Mouse (Mus musculus) limb, embryonic 15.5 days (tissue): Measurements from ENCODE around the gene Slc25a28. TPM values are rescaled to one million over a fixed set of nuclear protein-coding genes. Genes with fewer than 3 reads are reported as not detected.

Source experiments
- ATAC-seq: fragments of 200-750 bp; cut with Nextera tagmentation; 2 replicates; pipeline ENCODE4 v1.8.0; 2017; ENCODE audit warnings: low read depth, moderate TSS enrichment; ENCODE audit not compliant: insufficient number of reproducible peaks, low FRiP score, low TSS enrichment
- H3K27ac ChIP-seq: fragments of 300-500 bp; sonication (generic); 2 replicates; pipeline ENCODE4 v1.5.1; 2015; ENCODE audit warnings: moderate library complexity, mild to moderate bottlenecking, inconsistent platforms
- H3K27me3 ChIP-seq: fragments of 300-500 bp; sonication (generic); 2 replicates; pipeline ENCODE4 v1.6.1; 2015; ENCODE audit warnings: inconsistent platforms
- H3K36me3 ChIP-seq: fragments of 300-500 bp; sonication (generic); 2 replicates; pipeline ENCODE4 v1.6.1; 2015; ENCODE audit warnings: inconsistent platforms
- H3K4me1 ChIP-seq: fragments of 300-500 bp; sonication (generic); 2 replicates; pipeline ENCODE4 v1.6.1; 2015; ENCODE audit warnings: inconsistent platforms
- H3K4me2 ChIP-seq: fragments of 300-500 bp; sonication (generic); 2 replicates; pipeline ENCODE4 v1.6.1; 2015; ENCODE audit warnings: mild to moderate bottlenecking, inconsistent platforms
- H3K4me3 ChIP-seq: fragments of 300-500 bp; sonication (generic); 2 replicates; pipeline ENCODE4 v1.5.1; 2015; ENCODE audit warnings: mild to moderate bottlenecking, inconsistent platforms
- H3K9ac ChIP-seq: fragments of 300-500 bp; sonication (generic); 2 replicates; pipeline ENCODE4 v1.6.1; 2015; ENCODE audit warnings: inconsistent platforms
- H3K9me3 ChIP-seq: fragments of 300-500 bp; sonication (generic); 2 replicates; pipeline ENCODE4 v1.6.1; 2016; ENCODE audit warnings: inconsistent platforms
- WGBS: fragments of 180-500 bp; shearing (Covaris S2); methylation state at CpG from one replicate; pipeline ENCODE4 v1.1.7; 2015; 5-methylcytosine and 5-hydroxymethylcytosine counted together
- polyA plus RNA-seq: library from polyadenylated mRNA; unstranded; fragments of >200 nt; fragmentation: Nextera tagmentation; extraction: Ambion mirVana; gene quantifications from 2 replicates; pipeline ENCODE4 v1.2.1, GENCODE M21; 2015

Slc25a28 gene
- polyA plus RNA-seq, 1 experiment from 2014 or later = 13.9 TPM

GRCm38 (mm10) chr19:43673513-43674315 lies 967 bp downstream of the Slc25a28 start:
- Histone ChIP-seq H3K27ac (peak overlapping the region; percentile 78; the same call in 1 of the 2 replicates), H3K9ac (peak overlapping the region; percentile 83), H3K4me2 (peak overlapping the region; percentile 70), H3K36me3 (no peaks in the 10 kb centered on the region), H3K4me3 (peak overlapping the region; percentile 98), H3K9me3 (no peaks in the 10 kb centered on the region), H3K4me1 (peaks cover 30% of the 10 kb centered on the region), H3K27me3 (no peaks in the 10 kb centered on the region)
- 4% methylated on average over 21 of the region's 21 CpGs for WGBS
- ATAC-seq = no peak

GRCm38 (mm10) chr19:43671054-43671453 lies 3.6 kb downstream of the Slc25a28 start:
- Histone ChIP-seq H3K9me3 (no peaks in the 10 kb centered on the region), H3K4me1 (peaks cover 27% of the 10 kb centered on the region), H3K4me3 (no peak overlapping the region), H3K27me3 (no peaks in the 10 kb centered on the region), H3K9ac (no peak overlapping the region), H3K36me3 (0 out of 2 replicates have a peak, but pooled peaks cover 6% of the 10 kb centered on the region), H3K4me2 (no peak overlapping the region), H3K27ac (no peak overlapping the region)
- 75% methylated on average over 7 of the region's 7 CpGs for WGBS
- ATAC-seq = no peak

- no peak overlapping the region for H3K9ac ChIP-seq
- H3K27ac ChIP-seq = peak overlapping the region; percentile 59; the same call in 1 of the 2 replicates
- WGBS = 69% methylated on average over 8 of the region's 8 CpGs
Measured at GRCm38 (mm10) chr19:43669136-43669759, 5.4 kb downstream of the Slc25a28 start.

GRCm38 (mm10) chr19:43667430-43667809 lies 7.3 kb downstream of the Slc25a28 start:
- Histone ChIP-seq H3K9ac (no peak overlapping the region), H3K4me3 (no peak overlapping the region), H3K27ac (no peak overlapping the region), H3K9me3 (no peaks in the 10 kb centered on the region), H3K4me2 (no peak overlapping the region), H3K4me1 (peaks cover 18% of the 10 kb centered on the region; the same call in 1 of the 2 replicates), H3K36me3 (peaks cover 23% of the 10 kb centered on the region), H3K27me3 (no peaks in the 10 kb centered on the region)
- ATAC-seq = no peak
- WGBS = 63% methylated on average over 4 of the region's 4 CpGs

More at GRCm38 (mm10) chr19:43669136-43669759, 5.4 kb downstream of the Slc25a28 start:
- Histone ChIP-seq H3K9me3 (no peaks in the 10 kb centered on the region), H3K4me1 (peaks cover 25% of the 10 kb centered on the region), H3K36me3 (peaks cover 9% of the 10 kb centered on the region), H3K27me3 (no peaks in the 10 kb centered on the region), H3K4me2 (no peak overlapping the region), H3K4me3 (no peak overlapping the region)
- no peak for ATAC-seq

- Histone ChIP-seq H3K27me3 (no peaks in the 10 kb centered on the region), H3K9me3 (no peaks in the 10 kb centered on the region), H3K27ac (no peak overlapping the region), H3K9ac (no peak overlapping the region), H3K4me3 (no peak overlapping the region), H3K4me2 (no peak overlapping the region), H3K36me3 (peaks cover 23% of the 10 kb centered on the region), H3K4me1 (peaks cover 23% of the 10 kb centered on the region; the same call in 1 of the 2 replicates)
- no peak for ATAC-seq
- 79% methylated on average over 22 of the region's 22 CpGs for WGBS
Measured at GRCm38 (mm10) chr19:43666661-43667429, 7.8 kb downstream of the Slc25a28 start.

GRCm38 (mm10) chr19:43665441-43666048 lies 9.1 kb downstream of the Slc25a28 start:
- no peak for ATAC-seq
- WGBS = 50% methylated on average over 12 of the region's 12 CpGs

GRCm38 (mm10) chr19:43663471-43663870 lies 11.2 kb downstream of the Slc25a28 start:
- 57% methylated on average over 8 of the region's 8 CpGs for WGBS
- Histone ChIP-seq H3K27me3 (no peaks in the 10 kb centered on the region), H3K4me1 (peaks cover 12% of the 10 kb centered on the region; the same call in 1 of the 2 replicates), H3K9ac (no peak overlapping the region), H3K36me3 (peaks cover 26% of the 10 kb centered on the region), H3K4me3 (no peak overlapping the region), H3K4me2 (no peak overlapping the region), H3K27ac (no peak overlapping the region), H3K9me3 (no peaks in the 10 kb centered on the region)
- ATAC-seq = no peak

More at GRCm38 (mm10) chr19:43665441-43666048, 9.1 kb downstream of the Slc25a28 start:
- H3K27me3 ChIP-seq = no peaks in the 10 kb centered on the region
- H3K4me2 ChIP-seq = no peak overlapping the region
- H3K4me1 ChIP-seq = peaks cover 19% of the 10 kb centered on the region; the same call in 1 of the 2 replicates
- no peaks in the 10 kb centered on the region for H3K9me3 ChIP-seq
- no peak overlapping the region for H3K27ac ChIP-seq
- peaks cover 26% of the 10 kb centered on the region for H3K36me3 ChIP-seq
- H3K9ac ChIP-seq = no peak overlapping the region
- H3K4me3 ChIP-seq = no peak overlapping the region

GRCm38 (mm10) chr19:43662176-43662967 lies 12.3 kb downstream of the Slc25a28 start:
- Histone ChIP-seq H3K4me3 (no peak overlapping the region), H3K4me2 (no peak overlapping the region), H3K4me1 (peaks cover 12% of the 10 kb centered on the region; the same call in 1 of the 2 replicates), H3K27ac (0 out of 2 replicates have a peak overlapping the region, but pooled peaks have one; percentile 27), H3K36me3 (peaks cover 26% of the 10 kb centered on the region), H3K9me3 (no peaks in the 10 kb centered on the region), H3K9ac (no peak overlapping the region), H3K27me3 (no peaks in the 10 kb centered on the region)
- 36% methylated on average over 19 of the region's 19 CpGs for WGBS
- no peak for ATAC-seq

- ATAC-seq = no peak
- no peak overlapping the region for H3K27ac ChIP-seq
- 84% methylated on average over 9 of the region's 9 CpGs for WGBS
- no peaks in the 10 kb centered on the region for H3K9me3 ChIP-seq
- H3K9ac ChIP-seq = no peak overlapping the region
- no peak overlapping the region for H3K4me3 ChIP-seq
- peaks cover 10% of the 10 kb centered on the region; the same call in 1 of the 2 replicates for H3K4me1 ChIP-seq
- 0 out of 2 replicates have a peak, but pooled peaks cover 4% of the 10 kb centered on the region for H3K27me3 ChIP-seq
- peaks cover 20% of the 10 kb centered on the region for H3K36me3 ChIP-seq
- no peak overlapping the region for H3K4me2 ChIP-seq
Measured at GRCm38 (mm10) chr19:43660774-43661173, 13.9 kb downstream of the Slc25a28 start.

GRCm38 (mm10) chr19:43659632-43660031 lies 15.0 kb downstream of the Slc25a28 start:
- no peak overlapping the region for H3K4me3 ChIP-seq
- WGBS = 69% methylated on average over 6 of the region's 6 CpGs
- H3K9me3 ChIP-seq = no peaks in the 10 kb centered on the region
- ATAC-seq = no peak
- H3K36me3 ChIP-seq = peaks cover 20% of the 10 kb centered on the region
- no peak overlapping the region for H3K9ac ChIP-seq
- no peak overlapping the region for H3K27ac ChIP-seq
- peaks cover 11% of the 10 kb centered on the region; the same call in 1 of the 2 replicates for H3K4me1 ChIP-seq
- H3K4me2 ChIP-seq = no peak overlapping the region
- peaks cover 9% of the 10 kb centered on the region for H3K27me3 ChIP-seq
